Mouse (Mus musculus): ENCODE measurements at regions not wholly inside any gene's neighbourhood (a gene's known extent, or its start where the extent isn't known, plus 50 kb on each side); places are given as distances from the start of the nearest gene placed in this dataset.

GRCm38 (mm10) chr7:116615984-116616383 is 111.8 kb downstream of the Nucb2 start:
- no peak for ATAC-seq (ENCODE audit: insufficient read depth)
- no peak for DNase-seq (ENCODE audit: low read depth in 3 of 3, low spot score in 3 of 3)
- 63% methylated on average over 3 of the region's 3 CpGs for WGBS (ENCODE audit: insufficient replicate concordance)

GRCm38 (mm10) chr7:116619636-116620035 is 115.5 kb downstream of the Nucb2 start:
- no peaks in the 10 kb centered on the region for H3K36me3 ChIP-seq (replicated peaks; ENCODE audit: control insufficient read depth, insufficient read depth, low read depth)
- no peak for DNase-seq (ENCODE audit: low read depth in 3 of 3, low spot score in 3 of 3)
- H3K9ac ChIP-seq (replicated peaks), result no peak overlapping the region
- TF ChIP-seq EP300 (IDR thresholded peaks at IDR 0.05; ENCODE audit: low read depth) (no peak), CTCF (IDR thresholded peaks at IDR 0.05; ENCODE audit: low read depth) (no peak)
- no peaks in the 10 kb centered on the region for H3K4me1 ChIP-seq (replicated peaks; ENCODE audit: control insufficient read depth in 2 of 2, insufficient read depth in 2 of 2, low read length in 1 of 2)
- H3K9me3 ChIP-seq (ENCODE audit: control insufficient read depth, low read length), result no peaks in the 10 kb centered on the region
- no peak overlapping the region for H3K4me3 ChIP-seq (ENCODE audit: insufficient read depth in 1 of 2, low read depth in 2 of 2, low read length in 2 of 2)
- H3K27ac ChIP-seq, result no peak overlapping the region
- no peak overlapping the region for H3K4me2 ChIP-seq (ENCODE audit: low read depth)
- H3K27me3 ChIP-seq (ENCODE audit: control insufficient read depth, insufficient read depth, low read length), result no peaks in the 10 kb centered on the region
- WGBS (ENCODE audit: insufficient replicate concordance), result 45% methylated on average over 2 of the region's 2 CpGs
- ATAC-seq (ENCODE audit: insufficient read depth), result no peak

More at GRCm38 (mm10) chr7:116615984-116616383, 111.8 kb downstream of the Nucb2 start:
- H3K9ac ChIP-seq (replicated peaks), result no peak overlapping the region
- H3K27me3 ChIP-seq (ENCODE audit: control insufficient read depth, insufficient read depth, low read length), result no peaks in the 10 kb centered on the region
- H3K9me3 ChIP-seq (ENCODE audit: control insufficient read depth, low read length), result no peaks in the 10 kb centered on the region
- TF ChIP-seq CTCF (IDR thresholded peaks at IDR 0.05; ENCODE audit: low read depth) (no peak), EP300 (IDR thresholded peaks at IDR 0.05; ENCODE audit: low read depth) (no peak)
- H3K4me2 ChIP-seq (ENCODE audit: low read depth), result no peak overlapping the region
- H3K36me3 ChIP-seq (replicated peaks; ENCODE audit: control insufficient read depth, insufficient read depth, low read depth), result no peaks in the 10 kb centered on the region
- H3K4me3 ChIP-seq (ENCODE audit: insufficient read depth in 1 of 2, low read depth in 2 of 2, low read length in 2 of 2), result no peak overlapping the region
- H3K27ac ChIP-seq, result no peak overlapping the region
- no peaks in the 10 kb centered on the region for H3K4me1 ChIP-seq (replicated peaks; ENCODE audit: control insufficient read depth in 2 of 2, insufficient read depth in 2 of 2, low read length in 1 of 2)

DNA sequence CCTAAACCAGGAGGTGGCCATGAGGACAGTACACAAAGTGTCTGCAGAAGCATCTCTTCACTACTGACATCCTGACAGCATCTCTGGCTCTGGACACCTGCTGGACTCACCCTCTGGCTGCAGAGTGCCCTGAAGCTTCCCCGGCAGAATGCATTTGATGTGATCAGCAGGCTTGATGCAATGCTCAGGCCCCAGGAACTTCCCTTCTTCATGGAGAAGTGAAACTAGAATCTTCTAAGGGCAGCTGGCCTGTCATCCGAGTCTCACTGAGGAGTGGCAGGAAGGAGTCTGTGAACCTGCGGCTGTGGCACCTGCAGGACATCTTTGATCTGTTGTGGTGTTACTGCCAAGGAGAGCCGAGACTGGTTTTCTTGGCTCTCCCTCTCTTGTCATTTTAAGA is 116.2 kb downstream of the Nucb2 start:
- no peak for TF ChIP-seq EP300 (IDR thresholded peaks at IDR 0.05; ENCODE audit: low read depth)
- H3K4me3 ChIP-seq (ENCODE audit: insufficient read depth in 1 of 2, low read depth in 2 of 2, low read length in 2 of 2), result no peak overlapping the region
- H3K36me3 ChIP-seq (replicated peaks; ENCODE audit: control insufficient read depth, insufficient read depth, low read depth), result no peaks in the 10 kb centered on the region
- no peaks in the 10 kb centered on the region for H3K4me1 ChIP-seq (replicated peaks; ENCODE audit: control insufficient read depth in 2 of 2, insufficient read depth in 2 of 2, low read length in 1 of 2)
- no peak overlapping the region for H3K4me2 ChIP-seq (ENCODE audit: low read depth)
- 28% methylated on average over 4 of the region's 4 CpGs for WGBS (ENCODE audit: insufficient replicate concordance)
- no peaks in the 10 kb centered on the region for H3K27me3 ChIP-seq (ENCODE audit: control insufficient read depth, insufficient read depth, low read length)
- no peak for ATAC-seq (ENCODE audit: insufficient read depth)
- H3K9ac ChIP-seq (replicated peaks), result no peak overlapping the region
- no peaks in the 10 kb centered on the region for H3K9me3 ChIP-seq (ENCODE audit: control insufficient read depth, low read length)
- H3K27ac ChIP-seq, result no peak overlapping the region
- DNase-seq (ENCODE audit: low read depth in 3 of 3, low spot score in 3 of 3), result peak in 1 of 3 experiments; percentile 10

DNA sequence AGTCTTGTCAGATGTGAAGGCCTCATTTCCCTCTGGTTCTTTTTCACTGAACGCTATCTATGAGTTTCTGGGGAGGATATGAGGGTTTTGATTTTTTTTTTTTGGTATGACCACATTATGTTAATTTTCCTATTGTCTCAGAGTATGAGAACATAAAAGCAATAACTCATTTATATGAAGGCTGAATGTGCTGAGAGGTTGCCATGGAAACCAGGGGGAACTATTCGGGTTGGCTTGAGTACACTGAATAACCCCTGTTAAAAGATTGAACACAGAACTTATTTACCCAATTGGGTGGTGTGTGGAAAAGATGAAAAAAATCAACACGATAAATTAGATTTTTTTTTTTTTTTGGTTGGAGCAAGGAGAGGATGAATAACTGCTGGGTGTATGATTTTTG is 129.0 kb downstream of the Nucb2 start:
- H3K9me3 ChIP-seq (ENCODE audit: control insufficient read depth, low read length), result no peaks in the 10 kb centered on the region
- TF ChIP-seq CTCF (IDR thresholded peaks at IDR 0.05; ENCODE audit: low read depth) (no peak), EP300 (IDR thresholded peaks at IDR 0.05; ENCODE audit: low read depth) (no peak)
- H3K4me3 ChIP-seq (ENCODE audit: insufficient read depth in 1 of 2, low read depth in 2 of 2, low read length in 2 of 2), result no peak overlapping the region
- H3K36me3 ChIP-seq (replicated peaks; ENCODE audit: control insufficient read depth, insufficient read depth, low read depth), result no peaks in the 10 kb centered on the region
- WGBS (ENCODE audit: insufficient replicate concordance), result 57% methylated on average over 3 of the region's 3 CpGs
- no peaks in the 10 kb centered on the region for H3K27me3 ChIP-seq (ENCODE audit: control insufficient read depth, insufficient read depth, low read length)
- H3K27ac ChIP-seq, result no peak overlapping the region
- H3K9ac ChIP-seq (replicated peaks), result no peak overlapping the region
- no peaks in the 10 kb centered on the region for H3K4me1 ChIP-seq (replicated peaks; ENCODE audit: control insufficient read depth in 2 of 2, insufficient read depth in 2 of 2, low read length in 1 of 2)
- no peak overlapping the region for H3K4me2 ChIP-seq (ENCODE audit: low read depth)
- DNase-seq (ENCODE audit: low read depth in 3 of 3, low spot score in 3 of 3), result no peak
- no peak for ATAC-seq (ENCODE audit: insufficient read depth)

DNA sequence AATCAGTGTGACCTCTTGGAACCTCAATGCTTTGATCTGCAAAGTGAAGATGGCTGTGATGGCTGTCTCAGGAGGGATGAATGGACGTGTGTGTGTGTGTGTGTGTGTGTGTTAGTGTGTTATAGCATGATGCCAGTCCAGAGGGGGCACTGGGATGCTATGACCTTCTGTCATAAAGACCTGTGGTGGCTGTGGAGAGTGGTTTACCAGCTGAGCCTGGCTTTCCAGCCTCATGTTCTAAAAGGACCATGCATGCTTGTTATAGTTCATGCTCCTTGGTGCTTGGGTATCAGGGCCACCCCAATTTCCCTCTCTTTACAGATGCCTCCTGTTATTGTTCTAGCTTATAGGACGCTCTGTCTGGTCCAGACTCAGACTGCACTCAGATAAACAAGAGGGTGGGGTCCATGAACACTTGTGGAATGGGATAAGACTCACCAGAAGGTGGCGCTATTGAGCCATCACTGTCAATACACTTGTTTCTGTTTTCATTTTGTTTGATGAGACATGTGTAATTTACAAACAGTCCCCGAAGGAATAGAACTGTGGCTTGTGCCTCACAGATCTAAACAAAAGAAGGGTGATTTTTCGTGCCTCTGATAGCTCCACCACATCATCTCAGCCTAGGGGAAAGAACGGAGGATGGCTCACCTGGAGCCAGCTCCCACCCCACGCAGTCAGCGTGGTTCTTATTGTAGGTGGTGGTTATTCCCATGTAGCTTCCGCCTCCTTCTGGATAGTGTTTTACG is 140.9 kb downstream of the Nucb2 start:
- no peak for TF ChIP-seq EP300 (IDR thresholded peaks at IDR 0.05; ENCODE audit: low read depth)
- peak; percentile 70 for TF ChIP-seq CTCF (IDR thresholded peaks at IDR 0.05; ENCODE audit: low read depth)
- peak; percentile 5 to 13 (median 7) for DNase-seq (ENCODE audit: low read depth in 3 of 3, low spot score in 3 of 3)
- Histone ChIP-seq H3K9me3 (ENCODE audit: control insufficient read depth, low read length) (no peaks in the 10 kb centered on the region), H3K9ac (replicated peaks) (no peak overlapping the region), H3K4me2 (ENCODE audit: low read depth) (no peak overlapping the region), H3K4me1 (replicated peaks; ENCODE audit: control insufficient read depth in 2 of 2, insufficient read depth in 2 of 2, low read length in 1 of 2) (no peaks in the 10 kb centered on the region), H3K27ac (no peak overlapping the region), H3K27me3 (ENCODE audit: control insufficient read depth, insufficient read depth, low read length) (no peaks in the 10 kb centered on the region), H3K4me3 (ENCODE audit: insufficient read depth in 1 of 2, low read depth in 2 of 2, low read length in 2 of 2) (no peak overlapping the region), H3K36me3 (replicated peaks; ENCODE audit: control insufficient read depth, insufficient read depth, low read depth) (no peaks in the 10 kb centered on the region)
- no peak for ATAC-seq (ENCODE audit: insufficient read depth)
- 42% methylated on average over 10 of the region's 10 CpGs for WGBS (ENCODE audit: insufficient replicate concordance)
